Comparison of ENCODE assay signal across 29 mouse cellular contexts in genomic region chr4:109119641-109120125, GRCm38 (mm10).
DNase-seq lines count a peak whose midpoint lies in the region; ATAC-seq and TF ChIP-seq lines count a peak whose summit lies in the region.
"Had no signal": no experiment of that assay in that cellular context is flagged by ENCODE, and none has a peak within 500 bp of the region (broad histone marks: within the 10 kb centered on the region; RNA-seq: fewer than 3 reads in every experiment).

No protein-coding gene starts in this region.

- peaks cover 2% of the 10 kb centered on the region; the same call in 1 of the 2 replicates for H3K36me3 ChIP-seq in liver, adult 2 months (ENCODE audit: control insufficient read depth, insufficient read depth, low read length)
- H3K36me3 ChIP-seq in liver, embryonic 11.5 days (ENCODE audit: control insufficient read depth, insufficient read depth, low read length), result no peaks in the 10 kb centered on the region
- no peaks in the 10 kb centered on the region for H3K36me3 ChIP-seq in macrophage (ENCODE audit: inconsistent target)
- no peaks in the 10 kb centered on the region for H3K36me3 ChIP-seq in forebrain, embryonic 13.5 days (ENCODE audit: poor library complexity, severe bottlenecking)
- H3K36me3 ChIP-seq: embryonic facial prominence, embryonic 15.5 days; heart, embryonic 15.5 days; hindbrain, embryonic 12.5 days; liver, embryonic 12.5 days; neural tube, embryonic 15.5 days had no signal

- DNase-seq in CD4-positive, CD25-positive, alpha-beta regulatory T cell, adult 2 months (ENCODE audit: low read depth, low spot score), result peak; percentile 30
- no peak for DNase-seq in liver, adult 2 months (ENCODE audit: extremely low read depth, low read depth, low spot score)
- no peak for DNase-seq in liver, embryonic 11.5 days (ENCODE audit: low spot score)
- no peak for DNase-seq in retina, postnatal 1 day
- DNase-seq: adrenal gland, adult 2 months; adrenal gland, postnatal 36 days; cerebellum, adult 11 months; cerebellum, adult 9-11 months; gastrocnemius, postnatal 36 days; kidney, postnatal 14 days; layer of hippocampus, adult 9-11 months; lung, adult 18-20 months; lung, postnatal 4 days; midbrain, embryonic 14.5 days; right cerebral cortex, postnatal 25 days had no signal

- H3K9me3 ChIP-seq in liver, embryonic 11.5 days (ENCODE audit: control insufficient read depth, low read length), result no peaks in the 10 kb centered on the region
- no peaks in the 10 kb centered on the region for H3K9me3 ChIP-seq in forebrain, embryonic 13.5 days (replicated peaks)
- H3K9me3 ChIP-seq: embryonic facial prominence, embryonic 15.5 days; heart, embryonic 15.5 days; hindbrain, embryonic 12.5 days; liver, embryonic 12.5 days; neural tube, embryonic 15.5 days had no signal

- TF ChIP-seq POLR2A in liver, adult 2 months (IDR thresholded peaks at IDR 0.05; ENCODE audit: extremely low read depth, insufficient read depth, low read length), result no peak
- TF ChIP-seq POLR2A in bone marrow, adult 2 months (IDR thresholded peaks at IDR 0.05; ENCODE audit: borderline replicate concordance, control insufficient read depth, low read depth, low read length), result no peak

- H3K9ac ChIP-seq in liver, adult 2 months (ENCODE audit: low read depth, low read length), result no peak overlapping the region
- no peak overlapping the region for H3K9ac ChIP-seq in liver, embryonic 11.5 days (ENCODE audit: low read depth, low read length)
- H3K9ac ChIP-seq in forebrain, embryonic 13.5 days, result no peak overlapping the region
- H3K9ac ChIP-seq: embryonic facial prominence, embryonic 15.5 days; heart, embryonic 15.5 days; hindbrain, embryonic 12.5 days; liver, embryonic 12.5 days; neural tube, embryonic 15.5 days had no signal

- H3K4me1 ChIP-seq in liver, adult 2 months (ENCODE audit: control insufficient read depth, insufficient read depth, low read length), result peaks cover 27% of the 10 kb centered on the region
- H3K4me1 ChIP-seq in liver, embryonic 11.5 days (replicated peaks; ENCODE audit: control insufficient read depth, insufficient read depth, low read length), result peaks cover 14% of the 10 kb centered on the region
- peaks cover 7% of the 10 kb centered on the region for H3K4me1 ChIP-seq in bone marrow, adult 2 months (ENCODE audit: control insufficient read depth, insufficient read depth, low read length)
- peaks cover 14% of the 10 kb centered on the region for H3K4me1 ChIP-seq in forebrain, embryonic 13.5 days

- H3K4me3 ChIP-seq in liver, adult 2 months (ENCODE audit: insufficient read depth, low read depth, low read length), result no peak overlapping the region
- H3K4me3 ChIP-seq in liver, embryonic 11.5 days (ENCODE audit: low read depth, low read length), result no peak overlapping the region
- no peak overlapping the region for H3K4me3 ChIP-seq in bone marrow, adult 2 months (replicated peaks; ENCODE audit: control insufficient read depth, low read depth, low read length)
- no peak overlapping the region for H3K4me3 ChIP-seq in macrophage (ENCODE audit: inconsistent target)
- H3K4me3 ChIP-seq in forebrain, embryonic 13.5 days, result no peak overlapping the region
- H3K4me3 ChIP-seq: embryonic facial prominence, embryonic 15.5 days; heart, embryonic 15.5 days; hindbrain, embryonic 12.5 days; liver, embryonic 12.5 days; neural tube, embryonic 15.5 days had no signal

- H3K4me2 ChIP-seq in liver, embryonic 11.5 days, result no peak overlapping the region
- no peak overlapping the region for H3K4me2 ChIP-seq in forebrain, embryonic 13.5 days
- H3K4me2 ChIP-seq: embryonic facial prominence, embryonic 15.5 days; heart, embryonic 15.5 days; hindbrain, embryonic 12.5 days; liver, embryonic 12.5 days; neural tube, embryonic 15.5 days had no signal

- no peak for ATAC-seq in CD4-positive, CD25-positive, alpha-beta regulatory T cell, adult 4 months
- no peak for ATAC-seq in liver, embryonic 11.5 days (replicated peaks; ENCODE audit: low FRiP score)
- ATAC-seq in forebrain, embryonic 13.5 days, result no peak
- ATAC-seq: activated CD4-positive, CD25-positive, alpha-beta regulatory T cell, adult 4 months; forebrain, embryonic 14.5 days; hindbrain, postnatal 0 days; intestine, embryonic 16.5 days; liver, embryonic 12.5 days; lung, postnatal 0 days had no signal

- H3K27me3 ChIP-seq in liver, adult 2 months (ENCODE audit: control insufficient read depth, insufficient read depth, low read length), result no peaks in the 10 kb centered on the region
- no peaks in the 10 kb centered on the region for H3K27me3 ChIP-seq in liver, embryonic 11.5 days (replicated peaks; ENCODE audit: control insufficient read depth, insufficient read depth, low read length)
- H3K27me3 ChIP-seq in forebrain, embryonic 13.5 days, result no peaks in the 10 kb centered on the region
- H3K27me3 ChIP-seq: embryonic facial prominence, embryonic 15.5 days; heart, embryonic 15.5 days; hindbrain, embryonic 12.5 days; liver, embryonic 12.5 days; neural tube, embryonic 15.5 days had no signal

- peak overlapping the region; percentile 79 for H3K27ac ChIP-seq in liver, adult 2 months (replicated peaks; ENCODE audit: insufficient read depth, low read depth, low read length)
- no peak overlapping the region for H3K27ac ChIP-seq in liver, embryonic 11.5 days (ENCODE audit: low read depth, low read length)
- peak overlapping the region; percentile 36; the same call in 1 of the 2 replicates for H3K27ac ChIP-seq in bone marrow, adult 2 months (ENCODE audit: control insufficient read depth, insufficient read depth, low read depth, low read length, poor library complexity)
- H3K27ac ChIP-seq in macrophage, result peak overlapping the region; percentile 41
- no peak overlapping the region for H3K27ac ChIP-seq in forebrain, embryonic 13.5 days
- H3K27ac ChIP-seq: embryonic facial prominence, embryonic 15.5 days; heart, embryonic 15.5 days; hindbrain, embryonic 12.5 days; hindbrain, postnatal 0 days; liver, embryonic 12.5 days; neural tube, embryonic 15.5 days had no signal

- H3K79me2 ChIP-seq in liver, adult 2 months (ENCODE audit: control insufficient read depth, insufficient read depth, low read length), result peaks cover 15% of the 10 kb centered on the region; the same call in 1 of the 2 replicates
- H3K79me2 ChIP-seq in macrophage (ENCODE audit: inconsistent target), result peaks cover 40% of the 10 kb centered on the region

- no peak for TF ChIP-seq CTCF in liver, adult 2 months (IDR thresholded peaks at IDR 0.05; ENCODE audit: low read depth, low read length)
- TF ChIP-seq CTCF in bone marrow, adult 2 months (IDR thresholded peaks at IDR 0.05; ENCODE audit: control insufficient read depth, insufficient read depth, low read length), result no peak

- 79% methylated on average over 5 of the region's 5 CpGs for WGBS in liver, adult 2 months
- 80% methylated on average over 5 of the region's 5 CpGs for WGBS in liver, embryonic 11.5 days
- WGBS in bone marrow, adult 2 months, result 22% methylated on average over 5 of the region's 5 CpGs
- WGBS in macrophage (ENCODE audit: missing documents), result 15% methylated on average over 5 of the region's 5 CpGs
- WGBS in forebrain, embryonic 13.5 days, result 83% methylated on average over 5 of the region's 5 CpGs

Comparison
In these comparisons a context has a peak if more than half of its experiments do, and no peak if none do; other contexts are left out.
1. H3K27ac ChIP-seq: peak in liver, adult 2 months (single experiment), bone marrow, adult 2 months (single experiment) and macrophage (single experiment); none in liver, embryonic 11.5 days (single experiment) and forebrain, embryonic 13.5 days (single experiment).